Mouse (Mus musculus): ENCODE results near the gene Pitpnm1. TPM values are rescaled to one million over a fixed set of nuclear protein-coding genes. Genes with fewer than 3 reads are reported as not detected.
"Not testable (repeated sequence)": the region's sequence is repeated elsewhere in the genome, so short reads cannot be mapped to it uniquely, and the experiment has no call there.

Pitpnm1 gene
- polyA plus RNA-seq, 1 experiment from 2014 or later, result 13.1 TPM

DNA sequence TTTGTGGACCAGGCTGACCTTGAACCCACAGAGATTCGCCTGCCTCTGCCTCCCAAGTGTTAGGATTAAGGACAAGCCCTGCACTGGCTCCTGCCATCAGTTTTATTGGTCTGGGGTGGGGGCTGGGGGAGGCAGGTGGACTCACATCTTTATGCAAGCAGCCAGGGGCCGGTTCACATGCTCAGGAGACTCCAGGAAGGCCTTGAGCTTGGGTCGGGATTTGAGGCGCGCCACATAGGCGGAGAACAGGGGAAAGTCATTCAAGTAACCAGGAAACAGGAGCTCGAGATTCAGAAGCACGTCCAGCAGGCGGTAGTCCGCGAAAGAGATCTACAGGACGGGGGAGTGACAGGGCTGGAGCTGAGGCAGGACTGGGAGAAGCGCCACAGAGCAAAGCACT lies 42.4 kb upstream of the Pitpnm1 start:
- no peak overlapping the region for H3K9ac ChIP-seq (ENCODE audit: low read length)
- H3K27me3 ChIP-seq (ENCODE audit: control insufficient read depth, insufficient read depth, low read length), result no peaks in the 10 kb centered on the region
- H3K4me1 ChIP-seq (ENCODE audit: control insufficient read depth, insufficient read depth, low read length), result no peaks in the 10 kb centered on the region
- 90% methylated on average over 13 of the region's 13 CpGs for WGBS
- no peak for DNase-seq (ENCODE audit: low spot score)
- no peaks in the 10 kb centered on the region for H3K9me3 ChIP-seq (ENCODE audit: control insufficient read depth, low read length)
- no peak overlapping the region for H3K4me2 ChIP-seq (ENCODE audit: low read depth)
- H3K36me3 ChIP-seq (ENCODE audit: control insufficient read depth, insufficient read depth, low read length), result no peaks in the 10 kb centered on the region
- no peak overlapping the region for H3K4me3 ChIP-seq (ENCODE audit: low read depth, low read length)
- H3K27ac ChIP-seq (ENCODE audit: low read depth, low read length), result no peak overlapping the region
- no peak for ATAC-seq (ENCODE audit: insufficient read depth, low FRiP score, low TSS enrichment)

DNA sequence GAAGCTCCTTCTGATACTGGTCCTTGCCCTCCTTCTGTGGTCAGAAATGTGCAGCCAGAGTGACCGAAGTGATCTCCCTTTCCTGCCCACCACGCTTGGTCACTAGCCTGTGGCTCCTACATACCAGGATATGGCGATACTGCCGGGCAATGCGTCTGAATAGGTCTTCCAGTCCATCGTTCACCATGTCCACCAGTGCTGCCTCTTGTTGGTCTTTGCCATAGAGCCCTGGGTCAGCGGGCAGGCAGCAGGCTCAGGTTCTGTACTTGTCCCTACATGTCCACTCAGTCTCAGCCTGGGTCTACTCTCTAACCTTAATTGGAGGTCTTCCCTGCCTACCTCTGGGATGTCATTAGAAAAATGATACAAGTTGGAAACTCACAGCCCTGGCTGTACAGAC lies 41.8 kb upstream of the Pitpnm1 start:
- Histone ChIP-seq H3K27me3 (ENCODE audit: control insufficient read depth, insufficient read depth, low read length) (no peaks in the 10 kb centered on the region), H3K4me3 (ENCODE audit: low read depth, low read length) (no peak overlapping the region), H3K4me1 (ENCODE audit: control insufficient read depth, insufficient read depth, low read length) (no peaks in the 10 kb centered on the region), H3K36me3 (ENCODE audit: control insufficient read depth, insufficient read depth, low read length) (no peaks in the 10 kb centered on the region), H3K4me2 (ENCODE audit: low read depth) (no peak overlapping the region), H3K9me3 (ENCODE audit: control insufficient read depth, low read length) (no peaks in the 10 kb centered on the region), H3K27ac (ENCODE audit: low read depth, low read length) (no peak overlapping the region), H3K9ac (ENCODE audit: low read length) (no peak overlapping the region)
- ATAC-seq (ENCODE audit: insufficient read depth, low FRiP score, low TSS enrichment) (no peak), DNase-seq (ENCODE audit: low spot score) (no peak)
- WGBS, result 91% methylated on average over 7 of the region's 7 CpGs

DNA sequence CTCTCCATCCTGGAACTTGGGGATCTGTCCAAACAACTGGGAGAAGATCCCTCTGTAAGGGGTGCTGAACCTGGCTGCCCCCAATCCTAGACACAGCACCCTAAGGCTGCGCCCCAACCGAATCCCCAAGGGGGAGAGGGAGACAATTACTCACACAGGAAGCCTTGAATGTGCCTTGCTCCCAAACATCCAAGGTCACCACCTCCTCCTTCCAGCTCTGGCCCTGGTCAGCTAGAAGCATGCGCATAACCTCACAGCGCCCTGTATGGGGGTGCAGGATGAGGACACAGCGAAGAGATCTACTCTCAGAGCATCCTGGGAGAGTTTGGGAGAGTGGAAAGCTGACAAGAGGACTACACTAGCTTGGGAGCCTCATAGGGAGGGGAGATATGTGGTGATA lies 41.2 kb upstream of the Pitpnm1 start:
- 94% methylated on average over 5 of the region's 5 CpGs for WGBS
- H3K4me2 ChIP-seq (ENCODE audit: low read depth), result no peak overlapping the region
- H3K4me1 ChIP-seq (ENCODE audit: control insufficient read depth, insufficient read depth, low read length), result no peaks in the 10 kb centered on the region
- H3K9ac ChIP-seq (ENCODE audit: low read length), result no peak overlapping the region
- H3K36me3 ChIP-seq (ENCODE audit: control insufficient read depth, insufficient read depth, low read length), result no peaks in the 10 kb centered on the region
- H3K4me3 ChIP-seq (ENCODE audit: low read depth, low read length), result no peak overlapping the region
- ATAC-seq (ENCODE audit: insufficient read depth, low FRiP score, low TSS enrichment), result no peak
- no peak for DNase-seq (ENCODE audit: low spot score)
- H3K9me3 ChIP-seq (ENCODE audit: control insufficient read depth, low read length), result no peaks in the 10 kb centered on the region
- no peak overlapping the region for H3K27ac ChIP-seq (ENCODE audit: low read depth, low read length)
- no peaks in the 10 kb centered on the region for H3K27me3 ChIP-seq (ENCODE audit: control insufficient read depth, insufficient read depth, low read length)

DNA sequence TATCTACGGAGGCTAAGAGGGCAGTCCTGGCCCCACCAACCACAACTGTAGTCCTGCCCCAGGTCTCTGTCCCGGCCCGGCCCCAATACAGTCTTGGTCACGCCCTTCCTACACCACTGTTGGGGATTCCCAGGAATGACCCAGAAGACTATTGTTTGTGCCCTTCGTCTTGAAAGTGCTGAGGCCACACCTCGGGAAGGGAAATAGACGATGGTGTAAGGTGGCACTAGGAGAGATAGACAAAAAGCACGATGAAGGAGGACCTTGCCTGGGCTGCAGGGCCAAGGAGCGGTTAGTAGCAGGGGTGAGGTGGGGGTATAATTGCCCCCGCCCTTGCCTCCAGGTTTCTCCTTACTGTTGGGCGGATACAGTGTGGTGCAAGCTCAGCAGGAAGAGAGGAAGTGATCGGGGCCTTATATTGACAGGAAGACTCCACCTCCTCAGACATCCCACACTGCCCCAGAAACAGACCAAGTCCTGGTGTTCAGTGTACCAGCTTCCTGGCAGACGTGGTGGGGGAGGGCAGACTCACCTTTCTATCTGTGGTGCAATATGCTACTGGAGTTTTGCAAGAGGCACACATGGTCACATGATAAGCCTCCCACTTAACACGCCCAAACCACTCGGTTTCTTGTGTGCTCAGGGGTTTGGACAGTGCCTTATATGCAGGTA lies 40.6 kb upstream of the Pitpnm1 start, which contains the start of gene Gstp3:
TSS of gene Gstp3 (minus strand) at position 501 of the 672 bp plus-strand sequence.
- Histone ChIP-seq H3K27ac (ENCODE audit: low read depth, low read length) (no peak within 1 kb of the TSS), H3K27me3 (ENCODE audit: control insufficient read depth, insufficient read depth, low read length) (no peaks in the 10 kb centered on the region), H3K9ac (ENCODE audit: low read length) (no peak within 1 kb of the TSS), H3K4me2 (ENCODE audit: low read depth) (no peak within 1 kb of the TSS), H3K9me3 (ENCODE audit: control insufficient read depth, low read length) (no peaks in the 10 kb centered on the region), H3K36me3 (ENCODE audit: control insufficient read depth, insufficient read depth, low read length) (no peaks in the 10 kb centered on the region), H3K4me1 (ENCODE audit: control insufficient read depth, insufficient read depth, low read length) (no peaks in the 10 kb centered on the region), H3K4me3 (ENCODE audit: low read depth, low read length) (no peak within 1 kb of the TSS)
- 76% methylated on average over 15 of the region's 15 CpGs for WGBS
- DNase-seq (ENCODE audit: low spot score) (no peak), ATAC-seq (ENCODE audit: insufficient read depth, low FRiP score, low TSS enrichment) (no peak)

DNA sequence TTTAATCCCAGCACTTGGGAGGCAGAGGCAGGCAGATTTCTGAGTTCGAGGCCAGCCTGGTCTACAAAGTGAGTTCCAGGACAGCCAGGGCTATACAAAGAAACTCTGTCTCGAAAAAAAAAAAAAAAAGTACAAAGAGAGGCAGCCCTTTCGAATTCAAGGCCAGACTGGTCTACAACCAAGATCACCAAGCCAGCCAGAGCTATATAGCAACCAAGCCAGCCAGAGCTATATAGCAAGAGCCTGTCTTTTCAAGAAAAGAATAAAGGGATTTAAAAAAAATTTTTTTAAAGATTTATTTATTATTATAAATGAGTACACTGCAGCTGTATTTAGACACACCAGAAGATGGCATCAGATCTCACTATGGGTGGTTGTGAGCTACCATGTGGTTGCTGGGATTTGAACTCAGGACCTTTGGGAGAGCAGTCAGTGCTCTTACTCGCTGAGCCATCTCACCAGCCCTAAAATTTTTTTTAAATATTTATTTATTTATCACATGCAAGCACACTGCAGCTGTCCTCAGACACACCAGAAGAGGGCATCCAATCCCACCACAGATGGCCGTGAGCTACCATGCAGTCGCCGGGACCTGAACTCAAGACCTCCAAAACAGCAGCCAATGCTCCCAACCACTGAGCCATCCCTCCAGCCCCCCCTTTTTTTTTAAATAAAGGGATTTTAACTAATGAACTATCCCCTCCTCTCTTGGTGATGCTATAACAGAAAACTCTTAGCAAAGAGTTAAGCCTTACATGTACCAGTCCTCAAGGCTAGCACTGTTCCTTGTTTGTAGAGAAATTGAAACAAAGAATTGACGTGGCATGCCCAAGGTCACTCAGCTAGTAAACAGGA lies 39.5 kb upstream of the Pitpnm1 start:
- H3K9me3 ChIP-seq (ENCODE audit: control insufficient read depth, low read length); H3K4me1 ChIP-seq (ENCODE audit: control insufficient read depth, insufficient read depth, low read length); H3K27ac ChIP-seq (ENCODE audit: low read depth, low read length); H3K4me2 ChIP-seq (ENCODE audit: low read depth); H3K36me3 ChIP-seq (ENCODE audit: control insufficient read depth, insufficient read depth, low read length); DNase-seq (ENCODE audit: low spot score); H3K9ac ChIP-seq (ENCODE audit: low read length); H3K4me3 ChIP-seq (ENCODE audit: low read depth, low read length); H3K27me3 ChIP-seq (ENCODE audit: control insufficient read depth, insufficient read depth, low read length); ATAC-seq (ENCODE audit: insufficient read depth, low FRiP score, low TSS enrichment): not testable (repeated sequence)
- 85% methylated on average over 8 of the region's 8 CpGs for WGBS

DNA sequence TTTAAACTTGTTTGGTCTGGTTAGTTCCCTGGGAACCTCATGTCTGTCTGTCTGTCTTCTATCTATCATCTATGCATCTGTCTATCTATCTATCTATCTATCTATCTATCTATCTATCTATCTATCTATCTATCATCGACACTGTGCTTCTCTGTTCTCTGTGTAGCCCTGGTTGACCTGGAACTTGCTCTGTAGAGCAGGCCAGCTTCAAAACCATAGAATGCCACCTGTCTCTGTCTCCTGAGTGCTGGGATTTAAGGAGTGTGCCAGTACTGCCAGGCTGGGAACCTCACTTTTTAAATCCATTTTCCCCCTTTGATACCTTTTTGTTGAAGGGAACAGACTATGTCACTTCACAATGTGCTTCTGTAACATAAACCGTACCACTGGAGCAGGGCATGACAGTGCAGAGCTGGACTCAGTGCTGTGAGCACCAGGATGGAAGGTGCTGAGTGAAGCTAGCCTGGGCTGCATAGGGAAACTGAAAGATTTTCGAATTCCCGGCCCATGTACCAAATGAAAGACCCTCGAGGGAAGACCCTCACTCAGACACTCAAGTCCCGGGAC lies 38.8 kb upstream of the Pitpnm1 start:
- no peaks in the 10 kb centered on the region for H3K4me1 ChIP-seq (ENCODE audit: control insufficient read depth, insufficient read depth, low read length)
- no peak overlapping the region for H3K27ac ChIP-seq (ENCODE audit: low read depth, low read length)
- no peak for DNase-seq (ENCODE audit: low spot score)
- ATAC-seq (ENCODE audit: insufficient read depth, low FRiP score, low TSS enrichment), result no peak
- WGBS, result 90% methylated on average over 6 of the region's 6 CpGs
- H3K4me3 ChIP-seq (ENCODE audit: low read depth, low read length), result no peak overlapping the region
- no peak overlapping the region for H3K9ac ChIP-seq (ENCODE audit: low read length)
- no peaks in the 10 kb centered on the region for H3K27me3 ChIP-seq (ENCODE audit: control insufficient read depth, insufficient read depth, low read length)
- H3K9me3 ChIP-seq (ENCODE audit: control insufficient read depth, low read length), result no peaks in the 10 kb centered on the region
- H3K4me2 ChIP-seq (ENCODE audit: low read depth), result no peak overlapping the region
- no peaks in the 10 kb centered on the region for H3K36me3 ChIP-seq (ENCODE audit: control insufficient read depth, insufficient read depth, low read length)

DNA sequence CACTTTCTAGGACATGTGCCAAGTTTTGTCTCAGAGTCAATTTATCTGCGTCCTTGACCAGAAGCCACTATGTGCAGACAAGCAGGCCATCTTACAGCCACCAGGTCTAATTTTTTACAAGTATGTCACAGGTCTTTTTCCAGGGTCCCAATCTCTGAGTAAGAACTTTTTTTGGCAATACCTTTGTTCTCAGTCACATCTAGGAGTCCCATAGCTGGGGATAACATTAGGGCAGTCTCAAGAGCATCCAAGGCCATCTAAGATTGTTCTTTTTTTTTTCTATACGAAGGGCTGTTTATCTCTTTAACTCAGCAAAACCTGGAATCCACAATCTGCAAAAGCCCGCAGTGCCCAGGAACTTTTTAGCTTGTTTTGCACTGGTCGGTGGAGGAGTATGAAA lies 36.4 kb upstream of the Pitpnm1 start:
- not testable (repeated sequence) for H3K27me3 ChIP-seq (ENCODE audit: control insufficient read depth, insufficient read depth, low read length); H3K27ac ChIP-seq (ENCODE audit: low read depth, low read length); H3K4me2 ChIP-seq (ENCODE audit: low read depth); H3K9me3 ChIP-seq (ENCODE audit: control insufficient read depth, low read length); H3K4me1 ChIP-seq (ENCODE audit: control insufficient read depth, insufficient read depth, low read length); H3K4me3 ChIP-seq (ENCODE audit: low read depth, low read length); H3K36me3 ChIP-seq (ENCODE audit: control insufficient read depth, insufficient read depth, low read length); DNase-seq (ENCODE audit: low spot score); H3K9ac ChIP-seq (ENCODE audit: low read length); ATAC-seq (ENCODE audit: insufficient read depth, low FRiP score, low TSS enrichment)
- WGBS, result 86% methylated on average over 2 of the region's 4 CpGs

DNA sequence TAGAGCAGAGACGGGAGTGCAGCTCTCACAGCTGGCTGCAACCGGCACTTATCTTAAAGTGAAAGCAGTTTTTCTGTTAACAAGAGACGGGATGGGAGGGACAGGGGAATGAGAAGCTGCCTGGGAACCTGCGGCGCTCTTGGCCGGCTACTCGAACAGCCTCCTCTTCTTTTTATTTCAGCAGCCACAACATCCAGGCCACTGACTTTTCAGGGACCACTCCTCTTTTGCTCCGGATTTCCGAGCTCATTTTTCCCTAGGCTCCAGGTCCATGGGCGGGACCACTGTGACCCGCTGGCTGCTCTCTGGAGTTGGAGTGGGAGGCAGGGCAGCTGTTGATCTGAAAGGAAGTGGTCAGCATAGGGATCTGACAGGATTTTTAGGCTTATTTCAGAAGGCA lies 35.3 kb upstream of the Pitpnm1 start:
- not testable (repeated sequence) for DNase-seq (ENCODE audit: low spot score); H3K9ac ChIP-seq (ENCODE audit: low read length); H3K27ac ChIP-seq (ENCODE audit: low read depth, low read length); H3K4me1 ChIP-seq (ENCODE audit: control insufficient read depth, insufficient read depth, low read length); H3K9me3 ChIP-seq (ENCODE audit: control insufficient read depth, low read length); ATAC-seq (ENCODE audit: insufficient read depth, low FRiP score, low TSS enrichment); H3K4me3 ChIP-seq (ENCODE audit: low read depth, low read length); H3K27me3 ChIP-seq (ENCODE audit: control insufficient read depth, insufficient read depth, low read length); H3K4me2 ChIP-seq (ENCODE audit: low read depth); H3K36me3 ChIP-seq (ENCODE audit: control insufficient read depth, insufficient read depth, low read length)
- WGBS, result 50% methylated on average over 2 of the region's 11 CpGs
